Mouse (Mus musculus) liver, adult 2 months (tissue): Measurements from ENCODE around the gene Ptger1. TPM values are rescaled to one million over a fixed set of nuclear protein-coding genes. Genes with fewer than 3 reads are reported as not detected.

Source experiments
- DNase-seq: peaks from one replicate; pipeline ENCODE4 v3.0.0-alpha.2; 2011; ENCODE audit warnings: low read depth, low spot score; ENCODE audit errors: extremely low read depth
- H3K27ac ChIP-seq: fragments of 200-500 bp; replicated peaks from 2 replicates; pipeline ENCODE4 v1.5.1; 2012; ENCODE audit warnings: low read depth, mild to moderate bottlenecking, control low read depth, inconsistent platforms, low read length; ENCODE audit not compliant: insufficient read depth
- H3K27me3 ChIP-seq: fragments of 200-500 bp; 2 replicates; pipeline ENCODE4 v1.6.1; 2012; ENCODE audit warnings: mild to moderate bottlenecking, moderate library complexity, low read length, inconsistent platforms; ENCODE audit not compliant: control insufficient read depth, insufficient read depth
- H3K36me3 ChIP-seq: fragments of 200-500 bp; 2 replicates; pipeline ENCODE4 v1.6.1; 2012; ENCODE audit warnings: low read length, inconsistent platforms; ENCODE audit not compliant: control insufficient read depth, insufficient read depth
- H3K4me1 ChIP-seq: fragments of 200-500 bp; 2 replicates; pipeline ENCODE4 v1.6.1; 2011; ENCODE audit warnings: low read length; ENCODE audit not compliant: control insufficient read depth, insufficient read depth
- H3K4me3 ChIP-seq: fragments of 200-500 bp; 2 replicates; pipeline ENCODE4 v1.5.1; 2011; ENCODE audit warnings: low read depth, mild to moderate bottlenecking, control low read depth, low read length, moderate library complexity; ENCODE audit not compliant: insufficient read depth
- H3K79me2 ChIP-seq: fragments of 200-500 bp; 2 replicates; pipeline ENCODE4 v1.6.1; 2012; ENCODE audit warnings: inconsistent platforms, mild to moderate bottlenecking, low read length, moderate library complexity; ENCODE audit not compliant: control insufficient read depth, insufficient read depth
- H3K9ac ChIP-seq: fragments of 200-500 bp; 2 replicates; pipeline ENCODE4 v1.6.1; 2012; ENCODE audit warnings: low read depth, mild to moderate bottlenecking, control low read depth, inconsistent platforms, low read length
- CTCF ChIP-seq: fragments of 200-500 bp; IDR thresholded peaks from 2 replicates; pipeline ENCODE4 v1.5.1; 2011; ENCODE audit warnings: low read depth, low read length, control low read depth
- POLR2A ChIP-seq: fragments of 200-500 bp; IDR thresholded peaks from 2 replicates; pipeline ENCODE4 v1.6.1; 2011; ENCODE audit warnings: low read length, control low read depth; ENCODE audit not compliant: insufficient read depth; ENCODE audit errors: extremely low read depth
- WGBS: fragments of 180-500 bp; shearing (Covaris S2); methylation state at CpG from one replicate; pipeline ENCODE4 v1.1.7; 2018; 5-methylcytosine and 5-hydroxymethylcytosine counted together
- polyA plus RNA-seq: library from polyadenylated mRNA; depleted of rRNA; stranded (reverse); fragments of >200 nt; gene quantifications from 2 replicates; pipeline ENCODE4 v1.2.3, GENCODE M21; 2012
- total RNA-seq: library from RNA; depleted of rRNA; stranded (reverse); fragments of >200 nt; gene quantifications from 2 replicates; pipeline ENCODE4 v1.2.3, GENCODE M21; 2014

Ptger1 gene
- total and polyA plus RNA-seq, 2 experiments = under 0.01 to 0.11 TPM

DNA sequence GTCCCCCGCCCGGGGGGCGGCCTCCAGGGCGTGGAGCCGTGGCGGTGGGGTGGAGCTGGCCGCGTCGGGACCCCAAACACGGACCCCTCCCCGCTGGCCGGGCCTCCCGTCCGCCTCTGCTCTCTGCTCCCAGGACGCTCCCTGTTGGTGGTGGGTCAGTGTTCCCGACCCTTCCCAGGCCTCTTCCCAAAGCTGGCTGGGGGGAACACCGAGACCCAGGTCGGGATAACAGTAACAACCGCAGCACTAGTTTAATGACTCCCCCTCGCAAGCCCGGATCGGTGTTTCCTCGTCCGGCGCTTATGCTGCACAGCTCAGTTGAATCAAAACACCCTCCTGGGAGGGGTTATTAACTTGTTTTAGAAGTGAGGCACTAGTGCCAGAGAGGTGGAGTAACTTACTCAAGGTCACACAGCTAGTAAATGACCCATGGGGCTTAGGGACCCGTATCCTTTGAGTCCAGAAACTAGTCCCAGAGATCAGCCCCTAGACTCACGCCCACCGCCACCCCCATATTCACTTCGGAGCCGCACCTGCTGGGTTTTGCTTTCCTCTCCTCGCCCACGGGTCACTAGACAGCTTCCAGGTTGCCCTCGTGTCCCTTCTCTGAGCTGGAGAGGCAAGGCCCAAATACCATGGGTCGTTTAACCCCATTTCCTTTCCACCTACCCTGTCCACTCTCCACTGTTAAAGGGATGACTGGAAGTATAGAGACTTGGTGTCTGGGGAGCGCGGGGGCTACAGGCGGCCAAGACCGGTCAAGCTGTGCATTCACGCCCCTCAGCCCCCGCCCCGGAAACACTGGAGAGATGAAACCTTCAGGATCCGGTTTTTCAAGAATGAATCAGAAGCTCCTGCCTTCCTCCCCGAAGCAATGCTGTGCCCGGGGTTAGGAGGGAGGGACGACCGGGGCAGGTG lies 13.5 kb upstream of the Ptger1 start:
- WGBS = 3% methylated on average over 46 of the region's 46 CpGs
- TF ChIP-seq CTCF = no peak
- 0 out of 2 replicates have a peak, but pooled peaks have one; percentile 59 for TF ChIP-seq POLR2A
- 0 out of 2 replicates have a peak overlapping the region, but pooled peaks have one; percentile 13 for H3K27ac ChIP-seq
- peak overlapping the region; percentile 77 for H3K4me3 ChIP-seq
- H3K27me3 ChIP-seq = no peaks in the 10 kb centered on the region
- peak; percentile 31 for DNase-seq
- H3K4me1 ChIP-seq = peaks cover 5% of the 10 kb centered on the region
- H3K79me2 ChIP-seq = no peaks in the 10 kb centered on the region
- peak overlapping the region; percentile 84 for H3K9ac ChIP-seq
- H3K36me3 ChIP-seq = no peaks in the 10 kb centered on the region

DNA sequence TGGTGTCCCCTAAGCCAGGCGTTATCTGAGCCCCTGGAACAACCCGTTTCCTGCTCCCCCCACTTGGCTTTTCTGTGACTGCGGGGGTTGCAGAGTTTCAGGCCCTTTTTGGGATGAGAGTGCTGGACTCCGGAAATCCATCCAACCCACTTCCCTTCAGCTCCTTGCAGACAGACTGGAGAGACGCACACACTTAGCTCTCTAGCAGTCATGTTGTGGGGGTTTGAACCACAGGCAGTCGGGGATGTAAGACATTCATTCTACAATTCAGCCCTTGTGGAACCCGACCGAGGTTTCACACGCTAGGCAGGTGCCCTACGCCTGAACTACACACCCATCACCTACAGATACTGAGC lies 12.8 kb upstream of the Ptger1 start:
- Histone ChIP-seq H3K27ac (no peak overlapping the region), H3K4me1 (peaks cover 5% of the 10 kb centered on the region)
- WGBS = 62% methylated on average over 10 of the region's 10 CpGs

DNA sequence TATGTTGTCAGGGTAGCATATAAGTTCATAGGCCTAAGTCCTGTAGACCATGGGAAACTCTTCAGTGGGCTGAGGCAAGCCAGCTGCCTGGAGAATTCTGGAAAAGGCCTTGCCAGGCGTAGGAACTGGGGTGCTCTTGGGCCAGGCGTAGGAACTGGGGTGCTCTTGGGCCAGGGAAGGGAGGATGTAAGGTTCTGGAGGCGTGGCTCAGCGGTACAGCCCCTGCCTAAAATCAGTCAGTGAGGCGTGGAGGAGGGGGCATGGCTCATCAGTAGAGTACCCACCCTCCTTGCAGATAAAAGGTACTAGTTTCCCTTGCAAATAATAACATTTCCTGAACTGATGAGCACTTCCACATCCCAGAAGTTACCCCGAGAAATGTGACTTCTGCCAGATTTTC lies 11.8 kb upstream of the Ptger1 start:
- no peak for TF ChIP-seq POLR2A
- TF ChIP-seq CTCF = no peak
- H3K4me3 ChIP-seq = no peak overlapping the region
- no peaks in the 10 kb centered on the region for H3K27me3 ChIP-seq
- no peak for DNase-seq
- H3K36me3 ChIP-seq = no peaks in the 10 kb centered on the region
- H3K27ac ChIP-seq = no peak overlapping the region
- H3K79me2 ChIP-seq = no peaks in the 10 kb centered on the region
- H3K9ac ChIP-seq = no peak overlapping the region
- peaks cover 5% of the 10 kb centered on the region for H3K4me1 ChIP-seq
- WGBS = 88% methylated on average over 6 of the region's 6 CpGs

More for the DNA sequence above, 12.8 kb upstream of the Ptger1 start:
- Histone ChIP-seq H3K4me3 (peak overlapping the region; percentile 77; the same call in 1 of the 2 replicates), H3K79me2 (no peaks in the 10 kb centered on the region), H3K27me3 (no peaks in the 10 kb centered on the region), H3K36me3 (no peaks in the 10 kb centered on the region), H3K9ac (peak overlapping the region; percentile 6; the same call in 1 of the 2 replicates)
- DNase-seq = no peak
- TF ChIP-seq POLR2A (no peak), CTCF (no peak)

- Histone ChIP-seq H3K27me3 (no peaks in the 10 kb centered on the region), H3K9ac (no peak overlapping the region), H3K4me1 (peaks cover 5% of the 10 kb centered on the region), H3K79me2 (no peaks in the 10 kb centered on the region), H3K27ac (no peak overlapping the region), H3K36me3 (no peaks in the 10 kb centered on the region), H3K4me3 (no peak overlapping the region)
- no peak for TF ChIP-seq CTCF
- TF ChIP-seq POLR2A = no peak
- WGBS = 91% methylated on average over 9 of the region's 9 CpGs
- DNase-seq = no peak
Measured at GRCm38 (mm10) chr8:83656043-83656442, 10.4 kb upstream of the Ptger1 start.

- peak; percentile 29 for DNase-seq
- peaks cover 5% of the 10 kb centered on the region for H3K4me1 ChIP-seq
- no peak overlapping the region for H3K9ac ChIP-seq
- no peaks in the 10 kb centered on the region for H3K36me3 ChIP-seq
- 70% methylated on average over 13 of the region's 13 CpGs for WGBS
- no peaks in the 10 kb centered on the region for H3K27me3 ChIP-seq
- no peak overlapping the region for H3K4me3 ChIP-seq
- TF ChIP-seq CTCF = peak; percentile 36; the same call in 1 of the 2 replicates
- no peak for TF ChIP-seq POLR2A
- peak overlapping the region; percentile 58 for H3K27ac ChIP-seq
- H3K79me2 ChIP-seq = no peaks in the 10 kb centered on the region
Measured at GRCm38 (mm10) chr8:83656484-83657246, 9.8 kb upstream of the Ptger1 start.
